In the genomic region with DNA sequence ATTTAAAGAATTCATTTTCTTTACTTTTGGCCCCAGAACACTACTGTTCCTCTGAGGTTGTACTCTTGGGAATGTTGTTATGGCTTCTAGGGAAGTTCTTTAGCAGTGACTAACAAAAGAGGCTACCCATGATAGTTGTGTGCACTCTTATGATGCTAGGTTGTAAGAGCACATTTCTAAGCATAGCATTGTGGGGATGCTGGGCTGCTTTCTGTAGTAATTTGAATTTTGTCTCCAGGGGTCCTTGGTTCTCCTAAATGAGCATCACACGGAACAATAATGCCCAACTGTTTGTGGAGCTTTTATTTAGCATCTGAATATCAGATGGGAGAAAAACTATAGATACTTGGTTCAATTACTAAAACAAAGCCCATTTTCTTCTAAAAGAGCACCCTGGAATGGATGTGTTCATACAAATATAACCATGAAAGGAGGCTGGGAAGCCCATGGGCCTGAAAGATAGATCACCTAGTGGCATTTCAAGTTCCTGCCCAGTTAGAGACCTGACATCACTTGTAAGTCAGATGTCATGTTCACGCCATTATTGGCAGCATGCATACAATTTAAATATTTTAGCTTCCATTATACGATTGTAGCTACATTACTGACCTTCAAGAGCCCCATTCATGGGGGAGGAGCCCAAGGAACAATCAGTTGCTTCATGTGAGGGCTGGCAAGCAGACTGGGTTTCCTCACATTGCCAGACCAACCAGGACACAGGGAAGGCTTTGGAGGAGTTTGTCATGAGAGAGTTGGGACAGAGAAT, we compare ENCODE assay signal across 12 mouse cellular contexts. TPM values are rescaled to one million over a fixed set of nuclear protein-coding genes. Genes with fewer than 3 reads are reported as not detected.
DNase-seq lines count a peak whose midpoint lies in the region; ATAC-seq and TF ChIP-seq lines count a peak whose summit lies in the region.
"Had no signal": no experiment of that assay in that cellular context is flagged by ENCODE, and none has a peak within 500 bp of the region (broad histone marks: within the 10 kb centered on the region; RNA-seq: fewer than 3 reads in every experiment).

No protein-coding gene starts in this region.

- peak; percentile 59 for DNase-seq in adrenal gland, postnatal 10 days
- DNase-seq in adrenal gland, adult 8-10 months, result no peak
- DNase-seq in MN1 (ENCODE audit: low spot score), result peak; percentile 14
- peak; percentile 78 for DNase-seq in forebrain, embryonic 14.5 days (ENCODE audit: low spot score)
- peak; percentile 76 for DNase-seq in mesoderm, embryonic 11.5 days (ENCODE audit: low read depth, low spot score)
- no peak for DNase-seq in heart, adult 2 months
- DNase-seq in spleen, postnatal 36 days (ENCODE audit: low spot score in 2 of 2), result no peak
- no peak for DNase-seq in urinary bladder, adult 18-20 months (ENCODE audit: low spot score in 2 of 2)
- DNase-seq: cerebellum, adult 2 months had no signal

- H3K4me1 ChIP-seq in forebrain, embryonic 14.5 days (ENCODE audit: control insufficient read depth, insufficient read depth, low read length), result peaks cover 25% of the 10 kb centered on the region; the same call in 1 of the 2 replicates
- H3K4me1 ChIP-seq in heart, adult 2 months (ENCODE audit: control insufficient read depth, insufficient read depth, low read length), result no peaks in the 10 kb centered on the region

- TF ChIP-seq EP300 in heart, adult 2 months (IDR thresholded peaks at IDR 0.05; ENCODE audit: insufficient read depth, low read depth, low read length), result no peak

- no peak for TF ChIP-seq POLR2A in heart, adult 2 months (IDR thresholded peaks at IDR 0.05; ENCODE audit: insufficient read depth, low read depth, low read length)

- intact Hi-C loops in heart, adult 2 months (cut with DNase I), result no loop called here

- no peak overlapping the region for H3K4me2 ChIP-seq in forebrain, embryonic 14.5 days (ENCODE audit: low read length)
- H3K4me2 ChIP-seq: limb, embryonic 12.5 days had no signal

- no peak overlapping the region for H3K9ac ChIP-seq in forebrain, embryonic 14.5 days (ENCODE audit: low read length)
- no peak overlapping the region for H3K9ac ChIP-seq in heart, adult 2 months (ENCODE audit: low read depth, low read length)
- H3K9ac ChIP-seq: limb, embryonic 12.5 days had no signal

- no peak overlapping the region for H3K4me3 ChIP-seq in forebrain, embryonic 14.5 days (ENCODE audit: low read depth, low read length)
- H3K4me3 ChIP-seq in heart, adult 2 months, result no peak overlapping the region
- H3K4me3 ChIP-seq: limb, embryonic 12.5 days had no signal

- no peak overlapping the region for H3K27ac ChIP-seq in forebrain, embryonic 14.5 days (ENCODE audit: low read depth, low read length)
- no peak overlapping the region for H3K27ac ChIP-seq in heart, adult 2 months
- H3K27ac ChIP-seq: limb, embryonic 12.5 days; macrophage had no signal

- TF ChIP-seq CTCF in heart, adult 2 months (IDR thresholded peaks at IDR 0.05), result no peak

- WGBS in forebrain, embryonic 14.5 days, result 12% methylated on average over 3 of the region's 3 CpGs
- 60% methylated on average over 3 of the region's 3 CpGs for WGBS in heart, adult 2 months

- ATAC-seq in forebrain, embryonic 14.5 days, result peak; percentile 69

- H3K27me3 ChIP-seq in forebrain, embryonic 14.5 days (replicated peaks; ENCODE audit: control insufficient read depth, insufficient read depth, low read length), result no peaks in the 10 kb centered on the region
- H3K27me3 ChIP-seq in heart, adult 2 months (ENCODE audit: control insufficient read depth, insufficient read depth, low read length), result no peaks in the 10 kb centered on the region

- H3K79me2 ChIP-seq in heart, adult 2 months (replicated peaks; ENCODE audit: control insufficient read depth, insufficient read depth, low read length), result no peaks in the 10 kb centered on the region

- peaks cover 10% of the 10 kb centered on the region for H3K36me3 ChIP-seq in forebrain, embryonic 14.5 days (ENCODE audit: control insufficient read depth, insufficient read depth, low read length)
- no peaks in the 10 kb centered on the region for H3K36me3 ChIP-seq in heart, adult 2 months (ENCODE audit: control insufficient read depth, insufficient read depth, low read length)
- H3K36me3 ChIP-seq: G1E; limb, embryonic 12.5 days had no signal

- no peaks in the 10 kb centered on the region for H3K9me3 ChIP-seq in forebrain, embryonic 14.5 days (replicated peaks; ENCODE audit: control insufficient read depth, low read length)
- H3K9me3 ChIP-seq: limb, embryonic 12.5 days had no signal

RNA-seq across cellular contexts. Expression of a gene that starts 6.5 kb away (rescaled TPM):
- total RNA-seq in adrenal gland, postnatal 10 days (2021), result 10 to 100 TPM; 39.8 to 49.6 TPM
- 10 to 100 TPM; 14.8 to 66.9 (median 40.0) TPM for total RNA-seq in adrenal gland, adult 8-10 months (2022)
- 13.5 and 13.8 TPM in 2 replicates for polyA plus RNA-seq in forebrain, embryonic 14.5 days (2014; fragmentation: Nextera tagmentation; extraction: Ambion mirVana)
- 1 to 10 TPM; 7.0 to 7.8 TPM for total RNA-seq in heart, adult 2 months (2021)
- polyA plus RNA-seq in heart, adult 2 months (2012; rRNA removed), result 28.4 and 29.8 TPM in 2 replicates
- polyA plus RNA-seq: G1E had no signal

Comparison
In these comparisons a context has a peak if more than half of its experiments do, and no peak if none do; other contexts are left out.
1. DNase-seq: peak in adrenal gland, postnatal 10 days (single experiment), MN1 (single experiment), forebrain, embryonic 14.5 days (single experiment) and mesoderm, embryonic 11.5 days (single experiment); none in adrenal gland, adult 8-10 months (single experiment), heart, adult 2 months (0 of 2), spleen, postnatal 36 days (0 of 2) and urinary bladder, adult 18-20 months (0 of 2).